ENCODE assay signal across 22 mouse cellular contexts in the genomic region with DNA sequence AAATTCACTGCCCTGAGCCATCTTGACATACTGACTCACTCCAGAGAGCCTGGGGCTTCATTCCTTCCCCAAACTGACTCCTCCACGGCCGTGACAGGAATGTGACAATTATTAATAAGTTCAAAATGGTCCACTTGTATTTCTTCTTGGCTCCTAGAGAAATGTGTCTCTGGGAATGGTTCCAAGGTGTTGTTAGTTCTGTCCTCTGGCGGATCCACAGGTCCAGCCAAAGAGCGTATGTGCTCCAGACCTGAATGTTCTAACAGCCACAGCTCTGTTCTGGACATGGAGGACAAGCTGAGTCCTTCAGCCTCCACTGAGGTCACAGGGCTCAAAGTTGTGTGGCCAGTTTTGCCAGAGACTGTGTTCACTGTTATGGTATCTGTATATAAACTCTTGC.
DNase-seq lines count a peak whose midpoint lies in the region; ATAC-seq lines count a peak whose summit lies in the region.
"Had no signal": no experiment of that assay in that cellular context is flagged by ENCODE, and none has a peak within 500 bp of the region (broad histone marks: within the 10 kb centered on the region; RNA-seq: fewer than 3 reads in every experiment).

No protein-coding gene starts in this region.

- H3K9me3 ChIP-seq in heart, embryonic 12.5 days (replicated peaks): no peaks in the 10 kb centered on the region
- H3K9me3 ChIP-seq: forebrain, embryonic 15.5 days; hindbrain, embryonic 15.5 days; midbrain, embryonic 15.5 days; neural tube, embryonic 13.5 days had no signal

- H3K4me2 ChIP-seq in heart, embryonic 12.5 days: no peak overlapping the region
- H3K4me2 ChIP-seq: forebrain, embryonic 15.5 days; hindbrain, embryonic 15.5 days; midbrain, embryonic 15.5 days; neural tube, embryonic 13.5 days had no signal

- no peaks in the 10 kb centered on the region for H3K4me1 ChIP-seq in heart, embryonic 12.5 days (replicated peaks)
- H3K4me1 ChIP-seq: forebrain, embryonic 15.5 days; hindbrain, embryonic 15.5 days; midbrain, embryonic 15.5 days; neural tube, embryonic 13.5 days had no signal

- no peak for ATAC-seq in heart, embryonic 12.5 days (ENCODE audit: insufficient number of reproducible peaks, low FRiP score)
- ATAC-seq: CD4-positive, CD25-positive, alpha-beta regulatory T cell, adult 4 months; forebrain, embryonic 15.5 days; liver, postnatal 0 days; midbrain, embryonic 15.5 days had no signal

- H3K4me3 ChIP-seq in heart, embryonic 12.5 days: no peak overlapping the region
- H3K4me3 ChIP-seq: forebrain, embryonic 15.5 days; hindbrain, embryonic 15.5 days; midbrain, embryonic 15.5 days; neural tube, embryonic 13.5 days had no signal

- H3K36me3 ChIP-seq in heart, embryonic 12.5 days: no peaks in the 10 kb centered on the region
- H3K36me3 ChIP-seq: forebrain, embryonic 15.5 days; hindbrain, embryonic 15.5 days; midbrain, embryonic 15.5 days; neural tube, embryonic 13.5 days had no signal

- intact Hi-C loops in heart, postnatal 10 days (cut with DNase I): loop anchor here (10.0 kb wide), 1 partner anchor 341 kb away; no protein-coding TSS in a partner anchor

- no peak overlapping the region for H3K27ac ChIP-seq in heart, embryonic 12.5 days (ENCODE audit: poor library complexity, severe bottlenecking)
- H3K27ac ChIP-seq: forebrain, embryonic 15.5 days; hindbrain, embryonic 15.5 days; macrophage; midbrain, embryonic 15.5 days; neural tube, embryonic 13.5 days had no signal

- no peak overlapping the region for H3K9ac ChIP-seq in heart, embryonic 12.5 days
- H3K9ac ChIP-seq: forebrain, embryonic 15.5 days; hindbrain, embryonic 15.5 days; liver, postnatal 0 days; midbrain, embryonic 15.5 days; neural tube, embryonic 13.5 days had no signal

- no peaks in the 10 kb centered on the region for H3K27me3 ChIP-seq in heart, embryonic 12.5 days (replicated peaks)
- H3K27me3 ChIP-seq: forebrain, embryonic 15.5 days; hindbrain, embryonic 15.5 days; midbrain, embryonic 15.5 days; neural tube, embryonic 13.5 days had no signal

- DNase-seq in cerebellum, adult 9-10 months: peak; percentile 21
- DNase-seq in cerebellum, postnatal 36 days: no peak
- DNase-seq in heart, adult 11 months: peak; percentile 96
- DNase-seq in 3T3-L1 (ENCODE audit: low read depth, low spot score): peak; percentile 23
- DNase-seq in heart, postnatal 10 days: peak; percentile 42 to 45
- no peak for DNase-seq in right cerebral cortex, adult 2 months (ENCODE audit: low spot score in 2 of 2)
- DNase-seq in left cerebral cortex, adult 8-10 months (ENCODE audit: low spot score in 2 of 2): no peak
- DNase-seq: adrenal gland, postnatal 25 days; cerebellum, adult 11 months; kidney, adult 8-10 months; kidney, postnatal 10 days; liver, postnatal 0 days; right cerebral cortex, postnatal 4 days; thymus, adult 18-20 months; thymus, postnatal 4 days had no signal

- WGBS in heart, embryonic 12.5 days: 83% methylated on average over 4 of the region's 4 CpGs

Comparison
In these comparisons a context has a peak if more than half of its experiments do, and no peak if none do; other contexts are left out.
1. DNase-seq: peak in cerebellum, adult 9-10 months (single experiment), heart, adult 11 months (single experiment), 3T3-L1 (single experiment) and heart, postnatal 10 days (2 of 2); none in cerebellum, postnatal 36 days (0 of 2), right cerebral cortex, adult 2 months (0 of 2) and left cerebral cortex, adult 8-10 months (0 of 2).